Mouse (Mus musculus) cortical plate, adult 2 months (tissue): ENCODE data around the gene Dmrt2.

ENCODE experiments used
- CTCF ChIP-seq: fragments of 200-500 bp; IDR thresholded peaks from 2 replicates; pipeline ENCODE4 v1.5.1; 2011; ENCODE audit warnings: mild to moderate bottlenecking, control low read depth, low read length; ENCODE audit not compliant: insufficient read depth; ENCODE audit errors: extremely low read depth
- POLR2A ChIP-seq: fragments of 200-500 bp; IDR thresholded peaks from 2 replicates; pipeline ENCODE4 v1.6.1; 2011; ENCODE audit warnings: mild to moderate bottlenecking, low read length, control low read depth; ENCODE audit not compliant: insufficient read depth; ENCODE audit errors: extremely low read depth

DNA sequence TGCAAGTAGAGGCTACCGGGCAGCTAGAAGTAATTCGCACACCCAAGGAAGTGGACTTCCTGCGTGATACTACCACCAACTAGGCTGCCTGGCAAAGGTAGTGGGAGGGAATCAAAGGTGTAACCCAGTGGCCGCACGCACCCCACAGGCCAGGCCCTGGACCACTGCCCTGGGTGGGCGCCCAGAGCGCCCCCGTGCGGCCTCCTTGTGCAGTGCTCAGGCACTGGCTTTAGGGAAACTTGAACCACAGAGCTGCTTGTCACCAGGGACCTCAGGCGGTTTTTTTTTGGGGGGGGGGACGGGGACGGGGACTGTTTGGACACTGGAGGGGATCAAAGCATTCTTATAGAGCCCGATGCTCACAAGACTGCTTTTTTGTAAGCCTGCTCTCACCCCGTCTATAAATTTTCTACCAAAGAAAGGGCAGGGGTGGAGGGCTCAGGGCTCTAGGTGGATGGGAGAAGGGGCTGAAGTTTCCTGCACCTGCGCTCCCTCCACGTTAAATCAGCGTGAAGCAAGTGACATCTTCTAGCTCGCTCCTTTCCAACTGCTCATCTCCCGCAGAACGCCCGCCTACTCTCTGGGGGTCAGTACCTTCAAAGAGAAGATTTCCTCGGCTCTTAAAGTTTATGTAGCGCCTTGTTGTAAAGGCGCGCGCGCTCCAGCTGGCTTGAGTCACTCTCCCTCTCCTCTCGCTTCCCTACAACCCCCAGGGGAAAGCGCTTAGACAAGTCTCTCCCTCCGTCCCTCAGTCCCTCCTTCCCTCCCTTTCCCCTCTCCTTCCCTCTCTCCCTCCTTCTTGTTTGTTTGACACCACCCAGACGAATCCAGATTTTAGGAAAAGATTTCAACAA is 6.5 kb upstream of the Dmrt2 start:
- no peak for TF ChIP-seq CTCF
- TF ChIP-seq POLR2A = no peak
